ENCODE assay signal across 27 mouse cellular contexts in the genomic region with DNA sequence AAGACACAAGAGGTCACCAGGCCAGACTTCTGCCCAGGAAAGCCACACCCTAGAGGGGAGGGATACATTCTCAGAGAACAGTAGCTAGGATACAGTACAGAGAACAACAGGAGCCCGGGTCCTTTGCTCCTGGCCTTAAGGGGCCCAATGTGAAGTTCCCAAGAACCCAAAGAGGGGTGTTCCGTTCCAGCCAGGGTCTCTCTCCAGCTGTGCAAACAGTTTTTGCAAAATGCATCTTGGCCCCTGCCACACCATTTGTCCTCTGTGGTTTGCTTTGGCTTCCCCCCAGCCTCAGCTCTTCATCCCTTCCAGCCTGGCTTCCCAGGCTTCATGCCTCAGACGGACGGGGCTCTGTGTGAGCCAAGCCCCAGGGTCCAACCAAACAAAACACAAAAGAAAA. TPM values are rescaled to one million over a fixed set of nuclear protein-coding genes. Genes with fewer than 3 reads are reported as not detected.
A peak's percentile ranks its signal among the peaks of the same experiment; 100 is the strongest.
DNase-seq lines count a peak whose midpoint lies in the region; ATAC-seq lines count a peak whose summit lies in the region.
"Had no signal": no experiment of that assay in that cellular context is flagged by ENCODE, and none has a peak within 500 bp of the region (broad histone marks: within the 10 kb centered on the region; RNA-seq: fewer than 3 reads in every experiment).

No protein-coding gene starts in this region.

- DNase-seq in heart, adult 18-20 months: peak; percentile 52 to 69
- DNase-seq in heart, adult 8-10 months (ENCODE audit: low spot score): no peak
- no peak for DNase-seq in kidney, postnatal 25 days
- DNase-seq in midbrain, embryonic 10.5 days (ENCODE audit: low spot score): no peak
- DNase-seq in cerebellum, adult 9-11 months: no peak
- DNase-seq: adrenal gland, postnatal 25 days; cerebellum, adult 11-12 months; cerebellum, postnatal 10 days; gastrocnemius, adult 2 months; gastrocnemius, postnatal 36 days; lung, embryonic 14.5 days; thymus, adult 2 months; thymus, postnatal 36 days had no signal

- no peak overlapping the region for H3K4me3 ChIP-seq in kidney, embryonic 16.5 days (ENCODE audit: low read length)
- no peak overlapping the region for H3K4me3 ChIP-seq in midbrain, embryonic 10.5 days
- no peak overlapping the region for H3K4me3 ChIP-seq in midbrain, embryonic 13.5 days (replicated peaks)
- H3K4me3 ChIP-seq: embryonic facial prominence, embryonic 13.5 days; forebrain, embryonic 10.5 days; forebrain, embryonic 15.5 days; gastrocnemius, adult 2 months; hindbrain, embryonic 12.5 days; left cerebral cortex, adult 2 months; limb, embryonic 12.5 days; liver, embryonic 15.5 days; midbrain, embryonic 12.5 days; neural tube, embryonic 13.5 days had no signal

- H3K4me2 ChIP-seq in kidney, embryonic 16.5 days (replicated peaks; ENCODE audit: low read depth, low read length): no peak overlapping the region
- no peak overlapping the region for H3K4me2 ChIP-seq in midbrain, embryonic 13.5 days (replicated peaks)
- H3K4me2 ChIP-seq: embryonic facial prominence, embryonic 13.5 days; forebrain, embryonic 15.5 days; hindbrain, embryonic 12.5 days; limb, embryonic 12.5 days; liver, embryonic 15.5 days; lung, embryonic 14.5 days; midbrain, embryonic 12.5 days; neural tube, embryonic 13.5 days had no signal

- H3K27ac ChIP-seq in kidney, embryonic 16.5 days (ENCODE audit: low read length): no peak overlapping the region
- H3K27ac ChIP-seq in midbrain, embryonic 10.5 days (replicated peaks): 0 out of 2 replicates have a peak overlapping the region, but pooled peaks have one; percentile 4
- no peak overlapping the region for H3K27ac ChIP-seq in midbrain, embryonic 13.5 days
- H3K27ac ChIP-seq: embryonic facial prominence, embryonic 13.5 days; forebrain, embryonic 10.5 days; forebrain, embryonic 15.5 days; gastrocnemius, adult 2 months; hindbrain, embryonic 12.5 days; left cerebral cortex, adult 2 months; limb, embryonic 12.5 days; liver, embryonic 15.5 days; midbrain, embryonic 12.5 days; neural tube, embryonic 13.5 days had no signal

- H3K9me3 ChIP-seq in kidney, embryonic 16.5 days (ENCODE audit: low read length): no peaks in the 10 kb centered on the region; the same call in 1 of the 2 replicates
- H3K9me3 ChIP-seq in midbrain, embryonic 10.5 days (replicated peaks): no peaks in the 10 kb centered on the region; the same call in 1 of the 2 replicates
- H3K9me3 ChIP-seq in midbrain, embryonic 13.5 days: peaks cover 5% of the 10 kb centered on the region; the same call in 1 of the 2 replicates
- H3K9me3 ChIP-seq: embryonic facial prominence, embryonic 13.5 days; forebrain, embryonic 10.5 days; forebrain, embryonic 15.5 days; hindbrain, embryonic 12.5 days; limb, embryonic 12.5 days; liver, embryonic 15.5 days; midbrain, embryonic 12.5 days; neural tube, embryonic 13.5 days had no signal

- no peaks in the 10 kb centered on the region for H3K27me3 ChIP-seq in kidney, embryonic 16.5 days (ENCODE audit: insufficient read depth, low read length)
- H3K27me3 ChIP-seq in midbrain, embryonic 10.5 days (ENCODE audit: low read depth, poor library complexity, severe bottlenecking): no peaks in the 10 kb centered on the region
- no peaks in the 10 kb centered on the region for H3K27me3 ChIP-seq in midbrain, embryonic 13.5 days
- H3K27me3 ChIP-seq: embryonic facial prominence, embryonic 13.5 days; forebrain, embryonic 15.5 days; hindbrain, embryonic 12.5 days; limb, embryonic 12.5 days; liver, embryonic 15.5 days; midbrain, embryonic 12.5 days; neural tube, embryonic 13.5 days; Patski had no signal

- H3K9ac ChIP-seq in kidney, embryonic 16.5 days (replicated peaks; ENCODE audit: low read length): no peak overlapping the region
- H3K9ac ChIP-seq in midbrain, embryonic 13.5 days (replicated peaks): no peak overlapping the region
- H3K9ac ChIP-seq: embryonic facial prominence, embryonic 13.5 days; forebrain, embryonic 15.5 days; hindbrain, embryonic 12.5 days; limb, embryonic 12.5 days; liver, embryonic 15.5 days; lung, embryonic 14.5 days; midbrain, embryonic 12.5 days; neural tube, embryonic 13.5 days had no signal

- 41% methylated on average over 4 of the region's 4 CpGs for WGBS in kidney, embryonic 16.5 days
- 77% methylated on average over 4 of the region's 4 CpGs for WGBS in midbrain, embryonic 10.5 days
- WGBS in midbrain, embryonic 13.5 days: 76% methylated on average over 4 of the region's 4 CpGs

- peak; percentile 16; the same call in 1 of the 2 replicates for ATAC-seq in kidney, embryonic 16.5 days (ENCODE audit: low FRiP score, low TSS enrichment)
- ATAC-seq in midbrain, embryonic 13.5 days: no peak
- ATAC-seq: forebrain, embryonic 15.5 days; intestine, embryonic 16.5 days; Patski had no signal

- peaks cover 22% of the 10 kb centered on the region for H3K4me1 ChIP-seq in kidney, embryonic 16.5 days (ENCODE audit: insufficient read depth, low read length)
- H3K4me1 ChIP-seq in midbrain, embryonic 10.5 days: peaks cover 13% of the 10 kb centered on the region
- peaks cover 23% of the 10 kb centered on the region for H3K4me1 ChIP-seq in midbrain, embryonic 13.5 days (replicated peaks)
- H3K4me1 ChIP-seq: liver, embryonic 15.5 days had no signal

- no peaks in the 10 kb centered on the region for H3K36me3 ChIP-seq in kidney, embryonic 16.5 days (ENCODE audit: insufficient read depth, low read length)
- no peaks in the 10 kb centered on the region for H3K36me3 ChIP-seq in midbrain, embryonic 10.5 days
- no peaks in the 10 kb centered on the region for H3K36me3 ChIP-seq in midbrain, embryonic 13.5 days
- H3K36me3 ChIP-seq: embryonic facial prominence, embryonic 13.5 days; forebrain, embryonic 15.5 days; hindbrain, embryonic 12.5 days; limb, embryonic 12.5 days; liver, embryonic 15.5 days; midbrain, embryonic 12.5 days; neural tube, embryonic 13.5 days had no signal

RNA-seq across cellular contexts. Expression of a gene that starts 44.4 kb away (rescaled TPM):
- total RNA-seq in heart, adult 18-20 months (2021): 10 to 100 TPM; 21.5 to 25.9 TPM
- total RNA-seq in heart, adult 8-10 months (2022): 10 to 100 TPM; 25.6 to 34.3 (median 30.5) TPM
- 57.7 and 62.0 TPM in 2 replicates for polyA plus RNA-seq in kidney, embryonic 16.5 days (2015; fragmentation: Nextera tagmentation; extraction: Ambion mirVana)
- 29.4 and 41.1 TPM in 2 replicates for polyA plus RNA-seq in midbrain, embryonic 10.5 days (2016; fragmentation: Nextera tagmentation; extraction: Ambion mirVana)
- polyA plus RNA-seq in midbrain, embryonic 13.5 days (2015; fragmentation: Nextera tagmentation; extraction: Ambion mirVana): 65.9 and 70.0 TPM in 2 replicates
- total RNA-seq: MEL had no signal

Comparison
In these comparisons a context has a peak if more than half of its experiments do, and no peak if none do; other contexts are left out.
1. DNase-seq: peak in heart, adult 18-20 months (2 of 2); none in heart, adult 8-10 months (single experiment), kidney, postnatal 25 days (0 of 2), midbrain, embryonic 10.5 days (single experiment) and cerebellum, adult 9-11 months (single experiment).